Mouse (Mus musculus): ENCODE measurements around the gene Xab2.

Gene Xab2

GRCm38 (mm10) chr8:3621199-3621970 is at the start of gene Xab2, which contains the start of gene Pet100:
Xab2 (minus strand) TSS chr8:3621316.
Pet100 (plus strand) TSS chr8:3621548.
- peak; percentile 99 for DNase-seq

GRCm38 (mm10) chr8:3670388-3670787 is 49.3 kb upstream of the Xab2 start:
- DNase-seq: no peak

GRCm38 (mm10) chr8:3665507-3665906 is 44.4 kb upstream of the Xab2 start, which contains the start of gene Mcemp1:
Mcemp1 (plus strand) TSS chr8:3665754.
- DNase-seq: no peak

- no peak for DNase-seq
Measured at GRCm38 (mm10) chr8:3664405-3664804, 43.3 kb upstream of the Xab2 start.

GRCm38 (mm10) chr8:3660889-3661288 is 39.8 kb upstream of the Xab2 start:
- DNase-seq: no peak

- DNase-seq: peak; percentile 54
Measured at GRCm38 (mm10) chr8:3656725-3657381, 35.7 kb upstream of the Xab2 start.

GRCm38 (mm10) chr8:3655526-3655925 is 34.4 kb upstream of the Xab2 start, which contains the start of gene Retn:
Retn (plus strand) TSS chr8:3655770.
- DNase-seq: no peak

GRCm38 (mm10) chr8:3654726-3655508 is 33.8 kb upstream of the Xab2 start:
- DNase-seq: no peak

GRCm38 (mm10) chr8:3652845-3653244 is 31.7 kb upstream of the Xab2 start:
- no peak for DNase-seq

- DNase-seq: no peak
Measured at GRCm38 (mm10) chr8:3648990-3649389, 27.9 kb upstream of the Xab2 start.

GRCm38 (mm10) chr8:3648268-3648667 is 27.2 kb upstream of the Xab2 start:
- no peak for DNase-seq

- no peak for DNase-seq
Measured at GRCm38 (mm10) chr8:3647561-3647960, 26.4 kb upstream of the Xab2 start.

- DNase-seq: no peak
Measured at GRCm38 (mm10) chr8:3646824-3647531, 25.9 kb upstream of the Xab2 start.

- DNase-seq: no peak
Measured at GRCm38 (mm10) chr8:3645804-3646203, 24.7 kb upstream of the Xab2 start.

- DNase-seq: no peak
Measured at GRCm38 (mm10) chr8:3631478-3631875, 10.4 kb upstream of the Xab2 start.

- DNase-seq: peak; percentile 82
Measured at GRCm38 (mm10) chr8:3630647-3631477, 9.7 kb upstream of the Xab2 start, which contains the start of gene Stxbp2. Stxbp2 (plus strand) TSS chr8:3630955.

- DNase-seq: peak; percentile 40
Measured at GRCm38 (mm10) chr8:3628014-3628413, 6.9 kb upstream of the Xab2 start.

- no peak for DNase-seq
Measured at GRCm38 (mm10) chr8:3626971-3627370, 5.9 kb upstream of the Xab2 start.

GRCm38 (mm10) chr8:3625445-3625844 is 4.3 kb upstream of the Xab2 start, which contains the start of gene Pcp2:
Pcp2 (minus strand) TSS chr8:3625545.
- DNase-seq: no peak

- DNase-seq: no peak
Measured at GRCm38 (mm10) chr8:3622119-3622518, 1.0 kb upstream of the Xab2 start.

- no peak for DNase-seq
Measured at GRCm38 (mm10) chr8:3609816-3610150, 11.3 kb downstream of the Xab2 start.
